Mouse (Mus musculus) layer of hippocampus, postnatal 10 days (tissue): Measurements from ENCODE around the gene Cntn4. TPM values are rescaled to one million over a fixed set of nuclear protein-coding genes. Genes with fewer than 3 reads are reported as not detected.
"Not testable (repeated sequence)": the region's sequence is repeated elsewhere in the genome, so short reads cannot be mapped to it uniquely, and the experiment has no call there.

Experiments used
- DNase-seq, 2 experiments: peaks; one replicate each; pipeline ENCODE4 v3.0.0; 2021; ENCODE audit warnings: low spot score in 2 of 2
- total RNA-seq, 2 experiments: library from RNA; stranded (reverse); gene quantifications; 2 replicates each; pipeline ENCODE4 v1.2.3; 2021

Gene Cntn4
- total RNA-seq, 2 experiments from 2014 or later: 29.1 to 33.8 TPM

DNA sequence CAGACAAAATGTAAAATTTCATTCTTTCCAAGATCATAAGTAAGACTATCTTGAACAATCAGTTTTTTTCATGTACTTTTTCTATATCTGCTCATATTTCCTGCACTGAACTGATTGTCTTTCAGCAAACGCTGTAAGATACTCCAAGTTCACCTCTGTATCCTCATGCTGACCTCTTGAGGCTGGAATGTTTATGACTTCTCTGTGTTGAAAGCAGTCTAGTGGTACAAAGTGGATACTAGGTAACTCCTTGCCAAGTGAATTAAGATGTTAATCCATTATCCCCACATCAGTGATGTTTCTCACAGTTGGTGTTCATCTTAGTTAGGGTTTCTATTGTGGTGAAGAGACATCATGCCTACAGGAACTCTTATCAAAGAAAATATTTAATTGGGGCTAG, 651.5 kb downstream of the Cntn4 start:
- no peak for DNase-seq

DNA sequence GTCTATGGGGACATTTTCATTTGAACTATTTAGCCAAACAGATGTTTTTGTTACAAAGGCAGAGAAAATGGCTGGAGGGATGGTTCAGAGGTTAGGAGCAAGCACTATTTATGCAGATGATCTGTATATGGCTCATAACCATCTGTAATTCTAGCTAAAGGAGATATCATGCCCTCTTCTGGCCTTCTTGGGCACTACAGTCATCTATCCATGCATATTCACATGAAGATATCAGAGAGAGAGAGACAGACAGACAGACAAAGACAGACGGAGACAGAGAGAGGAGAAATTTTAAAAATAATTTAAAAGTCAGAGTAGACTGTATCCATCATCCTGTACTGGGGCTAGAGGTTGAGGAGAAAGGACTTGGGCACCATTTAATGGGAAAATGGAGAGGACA, 652.2 kb downstream of the Cntn4 start:
- DNase-seq: no peak

DNA sequence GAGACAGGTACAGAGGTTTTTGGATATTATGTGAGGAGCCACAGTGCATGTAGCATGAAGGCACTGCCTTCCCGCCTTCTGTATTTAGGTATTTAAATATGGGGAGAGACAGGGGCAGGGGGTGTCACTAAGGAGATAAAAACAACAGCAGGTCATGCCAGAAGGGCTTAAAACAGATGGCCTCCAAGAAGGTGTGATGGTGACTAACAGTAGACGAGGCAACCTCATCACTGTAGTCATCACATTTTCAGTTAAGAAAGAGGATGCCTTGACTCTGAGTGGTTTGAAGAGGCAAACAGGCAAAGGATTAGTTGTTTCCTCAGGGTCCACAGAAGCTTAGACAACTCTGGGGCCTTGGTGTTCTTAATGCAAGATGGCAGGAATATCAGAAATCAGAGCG, 655.0 kb downstream of the Cntn4 start:
- no peak for DNase-seq

DNA sequence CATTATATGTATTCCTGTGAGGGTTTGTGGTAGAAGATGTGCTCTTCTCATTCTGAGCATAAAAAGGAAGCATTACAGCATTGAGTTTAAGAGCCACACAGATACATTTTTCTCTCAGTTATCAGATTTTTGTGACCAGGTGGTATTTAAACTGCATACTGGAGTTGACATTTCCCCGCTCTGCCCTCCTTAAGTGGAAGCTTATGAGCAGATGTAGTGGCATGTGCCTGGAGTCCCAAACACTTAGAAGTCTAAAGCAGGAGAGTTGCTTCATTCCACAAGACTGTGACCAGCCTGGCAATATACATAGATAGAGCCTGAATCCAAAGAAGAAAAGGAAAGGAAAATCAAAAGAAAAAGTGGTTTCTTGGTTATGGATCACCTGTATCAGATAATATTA, 655.5 kb downstream of the Cntn4 start:
- no peak for DNase-seq

DNA sequence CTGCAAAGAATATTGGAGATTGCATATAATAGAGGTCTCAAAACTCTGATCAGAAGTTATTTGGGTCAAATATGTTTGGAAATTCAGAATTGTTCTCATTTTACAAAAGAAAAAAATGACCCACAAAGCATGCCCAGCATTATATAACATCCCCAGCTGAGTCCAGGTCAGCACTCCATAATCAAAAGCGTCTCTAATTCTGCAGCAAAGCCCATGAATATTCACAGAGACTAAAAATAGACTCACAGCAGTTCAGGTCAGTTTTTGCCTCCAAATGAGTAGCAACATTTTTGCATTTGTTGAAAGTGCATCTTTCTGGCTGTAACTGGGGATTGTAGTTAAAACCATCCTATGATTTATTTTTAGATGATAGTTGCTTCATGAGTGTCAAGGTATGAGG, 657.6 kb downstream of the Cntn4 start:
- no peak for DNase-seq

DNA sequence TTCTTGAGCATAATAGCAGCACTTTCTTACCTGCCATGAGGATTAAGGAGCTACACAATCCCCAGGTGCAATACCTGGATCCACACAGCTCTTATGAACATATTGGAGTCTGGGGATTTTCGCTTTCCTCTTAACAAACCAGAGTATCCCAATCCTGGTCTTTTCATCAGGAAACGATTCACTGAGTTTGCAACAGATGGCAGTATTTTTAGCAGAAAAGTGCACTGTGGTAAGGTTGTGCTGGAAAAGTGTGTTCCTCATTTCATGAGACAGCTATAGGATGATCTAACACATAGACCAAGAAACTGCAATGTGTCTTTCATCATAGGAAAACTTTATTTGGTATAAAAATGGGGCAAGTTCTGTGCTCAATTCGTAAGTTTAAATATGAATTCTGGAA, 659.3 kb downstream of the Cntn4 start:
- DNase-seq: no peak

DNA sequence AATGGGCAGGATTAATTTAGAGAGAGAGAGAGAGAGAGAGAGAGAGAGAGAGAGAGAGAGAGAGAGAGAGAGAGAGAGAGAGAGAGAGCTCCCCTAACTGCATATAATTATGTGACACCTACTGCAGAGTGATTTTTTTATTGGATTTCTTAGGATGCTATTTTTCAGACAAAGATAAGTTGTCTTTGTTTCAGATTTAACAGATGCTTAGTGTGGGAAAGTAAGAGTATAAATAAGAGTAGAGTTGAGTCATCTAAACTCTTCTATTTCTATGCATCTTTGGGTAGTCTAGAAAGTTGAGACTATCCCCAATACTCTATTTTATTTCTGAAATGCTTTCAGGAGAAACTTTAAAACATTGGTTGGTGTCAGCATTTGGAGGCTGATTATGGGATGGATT, 660.4 kb downstream of the Cntn4 start:
- DNase-seq: no peak

DNA sequence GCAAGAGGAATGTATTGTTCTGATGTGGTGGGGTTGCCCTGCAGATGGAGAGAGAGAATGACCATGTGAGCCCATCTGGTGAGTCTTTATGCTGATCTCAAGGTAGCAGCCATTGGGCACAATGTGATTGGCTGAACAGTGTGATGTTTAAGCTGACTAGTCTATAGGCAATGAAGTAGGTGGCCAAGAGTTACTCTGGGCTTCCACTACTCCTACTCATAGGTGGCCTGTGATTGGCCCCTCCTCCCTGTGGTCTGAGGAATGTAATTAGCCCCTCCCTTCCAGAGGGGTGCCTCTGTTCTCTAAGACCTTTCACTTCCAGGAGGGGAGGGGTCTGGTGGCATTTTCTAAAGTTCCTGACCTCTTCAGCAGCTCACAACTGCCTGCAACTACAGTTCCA, 663.7 kb downstream of the Cntn4 start:
- no peak for DNase-seq

DNA sequence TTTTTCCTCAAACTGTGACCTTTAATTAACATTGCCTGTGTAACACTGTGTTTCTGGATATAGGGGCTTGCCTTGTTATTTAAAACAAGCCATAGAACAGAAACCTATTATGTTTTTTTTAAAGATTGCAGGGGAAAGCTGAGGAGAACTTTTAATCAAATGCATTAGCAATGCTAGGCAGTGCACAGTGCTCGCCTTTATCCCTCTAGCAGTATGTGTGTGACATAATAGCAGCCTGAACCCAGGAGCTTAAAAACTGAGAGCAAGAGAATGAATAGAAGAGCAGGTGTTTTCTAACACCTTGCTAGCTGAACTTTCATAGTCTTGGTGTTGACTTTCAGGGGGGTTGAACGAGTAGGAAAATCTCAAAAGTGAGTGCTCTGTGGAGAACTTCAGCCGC, 672.6 kb downstream of the Cntn4 start:
- DNase-seq: no peak

DNA sequence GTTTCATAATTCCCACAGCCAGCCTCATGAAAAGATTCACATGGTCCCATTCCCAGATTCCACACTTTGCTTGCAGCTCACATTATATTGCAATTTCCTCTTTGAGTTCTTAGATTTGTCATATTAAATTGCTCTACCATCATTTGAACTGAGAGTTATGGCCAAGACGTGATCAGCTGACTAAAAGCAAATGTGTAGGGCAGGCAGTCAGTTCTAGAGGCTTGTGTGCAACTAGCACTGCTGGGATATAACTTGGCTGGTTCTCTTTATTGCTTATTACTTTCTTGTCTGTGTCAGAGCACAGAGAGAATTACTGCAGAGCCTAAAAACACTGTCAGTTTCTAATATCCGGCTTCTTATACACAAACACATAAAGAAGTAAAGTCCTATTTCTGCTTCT, 673.9 kb downstream of the Cntn4 start:
- no peak for DNase-seq

DNA sequence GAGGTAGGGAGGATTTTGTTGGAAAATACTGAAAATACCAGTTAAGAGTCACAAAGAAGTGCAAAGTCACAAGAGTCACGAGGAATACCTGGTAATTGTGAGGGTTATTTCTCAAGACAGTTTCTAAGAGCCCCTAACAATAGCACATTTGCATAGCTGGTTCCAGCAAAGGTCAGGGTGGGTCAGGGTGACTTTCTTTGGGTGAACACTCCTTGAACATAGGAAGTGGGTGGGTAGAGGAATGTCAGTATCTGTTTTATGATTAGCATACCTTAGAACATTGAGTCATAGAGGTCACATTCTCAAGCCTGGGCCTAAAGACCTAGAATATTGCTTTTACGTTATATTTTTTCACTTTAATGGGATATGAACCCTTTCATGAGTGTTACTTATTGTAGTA, 681.3 kb downstream of the Cntn4 start:
- not testable (repeated sequence) for DNase-seq

DNA sequence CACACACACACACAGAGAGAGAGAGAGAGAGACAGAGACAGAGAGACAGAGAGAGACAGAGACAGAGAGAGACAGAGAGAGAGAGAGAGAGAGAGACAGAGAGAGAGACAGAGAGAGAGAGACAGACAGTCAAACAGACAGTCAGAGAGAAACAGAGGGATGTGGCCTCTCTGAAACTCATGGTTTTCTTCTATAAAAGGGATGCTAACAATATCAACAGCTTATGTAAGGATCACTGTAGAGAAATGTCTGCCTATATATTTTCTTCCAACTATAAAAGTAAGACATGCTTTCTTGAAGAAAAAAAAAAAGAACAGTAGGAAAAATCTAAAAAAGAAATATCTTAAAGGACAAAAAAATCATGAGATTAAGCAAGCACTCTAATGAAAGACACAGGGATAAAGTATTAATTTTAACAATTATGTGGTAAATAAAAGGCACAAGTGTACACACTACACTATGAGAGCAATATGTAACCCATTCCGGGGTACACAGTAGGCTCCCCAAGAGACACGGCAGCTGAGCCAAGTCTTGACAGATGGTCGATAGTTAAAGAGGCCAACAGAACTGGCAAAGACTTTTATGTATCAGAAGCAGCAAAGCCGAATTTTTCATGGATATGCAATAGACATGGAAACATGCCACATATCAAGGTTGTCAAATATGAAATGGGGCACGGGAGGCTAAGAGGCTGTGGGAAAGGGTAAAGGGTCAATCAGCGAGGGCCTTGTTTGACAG, 704.0 kb downstream of the Cntn4 start:
- no peak for DNase-seq

DNA sequence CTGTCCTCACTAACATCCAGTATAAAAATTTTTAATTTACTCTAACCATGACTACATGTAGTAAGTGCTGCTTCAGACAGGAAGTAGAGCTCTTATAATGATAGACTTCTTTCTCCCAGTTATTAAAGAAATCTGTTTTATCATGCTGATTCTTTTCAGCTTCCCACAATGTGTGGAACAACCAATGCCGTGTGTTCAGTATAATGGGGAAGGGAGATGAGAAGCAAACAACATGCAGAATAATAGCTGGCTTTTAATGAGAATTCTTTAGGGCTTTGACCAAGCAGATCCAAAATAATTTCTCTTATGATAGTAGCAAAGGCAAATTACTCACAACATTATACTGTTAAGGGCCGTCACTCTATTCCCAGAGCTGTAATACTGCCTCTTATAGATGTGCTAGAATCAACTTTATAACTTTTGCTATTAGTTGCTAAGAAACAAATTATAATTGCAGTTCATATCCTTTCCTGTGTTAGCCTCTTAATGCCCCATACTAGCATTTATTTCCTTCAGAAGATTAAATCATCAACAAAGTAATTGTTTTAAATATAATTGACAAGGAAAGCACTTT, 710.5 kb downstream of the Cntn4 start:
- DNase-seq: no peak

DNA sequence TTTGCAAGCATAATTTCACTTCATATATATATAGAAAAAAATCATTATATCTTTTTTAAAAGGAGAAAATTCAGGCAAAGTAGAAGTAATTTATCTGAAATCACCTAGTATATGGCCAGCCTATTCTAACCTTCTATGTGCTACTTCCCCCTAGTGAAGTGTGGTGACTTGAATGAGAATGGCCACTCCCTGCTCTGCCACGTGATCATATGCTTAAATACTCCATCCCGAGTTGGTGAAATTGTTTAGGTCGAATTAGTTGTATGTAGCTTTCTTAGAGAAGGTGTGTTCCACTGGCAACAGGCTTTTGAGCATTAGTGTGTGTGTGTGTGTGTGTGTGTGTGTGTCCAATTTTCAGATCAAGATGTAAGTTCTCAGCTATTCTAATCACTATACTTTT, 730.6 kb downstream of the Cntn4 start:
- DNase-seq: no peak

DNA sequence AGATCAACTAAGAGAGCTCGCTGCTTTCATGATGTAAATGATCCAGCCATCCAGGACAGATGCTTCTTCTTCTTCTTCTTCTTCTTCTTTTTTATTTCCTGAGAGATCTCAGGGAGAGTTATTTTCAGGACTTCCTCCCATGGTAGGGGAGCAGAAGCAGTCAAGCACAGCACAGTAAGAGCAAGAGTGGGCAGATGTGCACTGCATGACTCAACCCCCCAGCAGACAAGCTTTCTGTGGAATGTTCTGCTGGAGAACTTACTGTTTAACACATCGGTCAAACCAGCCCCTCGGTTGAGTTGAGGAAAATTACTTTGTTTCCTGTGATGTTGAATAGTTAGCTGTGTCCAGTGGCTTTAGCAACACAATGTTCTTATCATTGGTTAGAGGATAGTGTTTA, 731.2 kb downstream of the Cntn4 start:
- DNase-seq: no peak

DNA sequence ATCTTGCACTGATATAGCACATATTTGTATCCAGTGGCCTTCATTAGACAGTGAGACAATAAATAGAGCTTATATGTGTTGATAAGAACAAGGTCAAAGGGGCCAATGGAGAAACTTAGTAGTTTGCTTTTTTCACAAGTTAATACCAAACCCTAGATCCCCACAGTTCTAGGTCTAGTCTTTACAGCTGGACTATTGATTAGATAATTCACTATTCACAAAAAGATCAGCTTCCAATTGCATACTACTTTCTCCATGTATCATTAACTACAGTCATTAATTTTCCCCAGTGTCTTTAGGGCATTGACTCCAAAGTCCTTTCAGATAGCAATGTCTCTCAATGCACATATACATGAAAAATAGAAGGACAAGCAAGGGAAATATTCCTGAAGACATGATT, 745.5 kb downstream of the Cntn4 start:
- no peak for DNase-seq

DNA sequence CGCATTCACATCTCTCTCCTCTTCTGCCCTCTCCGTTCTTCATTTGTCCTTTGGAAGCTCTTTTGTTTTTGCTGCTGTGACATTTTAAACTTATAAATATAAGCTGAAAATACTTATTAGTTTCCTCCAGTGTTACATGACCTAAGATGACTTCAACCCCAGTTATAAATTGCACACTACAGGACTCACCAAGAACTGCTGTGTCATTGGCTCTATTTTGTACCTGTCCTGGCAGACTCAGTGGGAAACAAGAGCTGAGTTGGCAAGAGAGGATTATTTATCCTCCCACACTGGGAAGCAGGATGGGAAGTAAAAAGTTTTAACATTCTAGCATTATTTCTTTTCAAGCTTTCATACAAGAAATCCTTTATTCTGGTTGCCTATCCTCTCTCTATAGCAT, 746.0 kb downstream of the Cntn4 start:
- DNase-seq: no peak

DNA sequence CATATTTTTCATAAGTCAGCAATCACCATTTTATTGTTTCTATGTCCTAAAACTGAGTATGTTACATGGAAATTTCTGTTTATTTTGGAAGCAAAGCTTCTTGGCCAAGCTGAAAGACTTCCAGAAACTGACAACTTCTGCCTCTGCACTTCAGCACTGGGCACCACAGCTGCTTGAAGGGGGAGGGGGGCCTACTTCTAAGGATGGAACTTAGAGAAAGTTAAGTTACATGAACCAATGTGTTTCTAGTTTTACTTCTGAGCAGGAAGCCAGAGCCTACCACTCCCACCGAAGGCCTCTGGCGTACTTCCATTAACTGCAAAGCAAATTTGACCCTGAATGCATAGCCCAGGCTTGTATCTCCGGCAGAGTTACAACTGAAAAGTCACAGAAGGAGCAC, 749.2 kb downstream of the Cntn4 start:
- no peak for DNase-seq

DNA sequence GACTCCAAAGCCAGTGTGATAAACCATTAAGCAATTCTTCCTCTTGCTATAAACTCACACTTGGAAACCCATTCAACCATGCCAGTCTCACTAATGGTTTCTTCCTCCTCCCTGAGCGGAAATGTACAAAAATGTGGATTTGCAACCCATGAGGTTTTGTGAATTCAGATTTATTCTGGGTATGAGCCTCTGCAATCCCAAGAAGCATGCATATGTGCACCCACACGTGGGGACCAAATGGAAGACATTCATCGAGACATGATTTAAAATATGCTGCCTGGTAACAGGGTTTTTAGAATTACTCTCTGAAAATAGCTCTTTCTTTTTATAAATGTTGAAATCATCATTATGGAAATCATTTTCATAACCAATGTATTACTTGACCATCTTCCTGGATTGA, 754.0 kb downstream of the Cntn4 start:
- peak in 1 of 2 experiments; percentile 14 for DNase-seq

DNA sequence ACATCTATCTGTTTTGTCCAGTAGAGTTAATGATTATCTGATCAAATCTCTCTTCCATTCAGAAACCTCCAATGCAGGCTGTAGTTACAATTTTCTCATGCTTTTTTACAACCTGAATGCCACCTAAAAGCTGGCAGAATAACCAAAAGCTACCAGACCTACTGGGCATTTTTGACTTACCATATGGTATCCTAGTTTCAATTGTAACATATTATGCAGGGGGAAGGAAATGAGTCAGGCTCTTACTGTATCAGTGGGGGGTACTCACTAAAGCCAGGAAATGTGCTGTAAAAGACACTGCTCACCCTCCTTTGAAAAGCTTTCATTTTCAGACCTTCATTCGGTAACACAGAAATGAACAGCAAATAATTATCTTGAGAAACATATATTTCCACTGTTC, 763.3 kb downstream of the Cntn4 start:
- no peak for DNase-seq

DNA sequence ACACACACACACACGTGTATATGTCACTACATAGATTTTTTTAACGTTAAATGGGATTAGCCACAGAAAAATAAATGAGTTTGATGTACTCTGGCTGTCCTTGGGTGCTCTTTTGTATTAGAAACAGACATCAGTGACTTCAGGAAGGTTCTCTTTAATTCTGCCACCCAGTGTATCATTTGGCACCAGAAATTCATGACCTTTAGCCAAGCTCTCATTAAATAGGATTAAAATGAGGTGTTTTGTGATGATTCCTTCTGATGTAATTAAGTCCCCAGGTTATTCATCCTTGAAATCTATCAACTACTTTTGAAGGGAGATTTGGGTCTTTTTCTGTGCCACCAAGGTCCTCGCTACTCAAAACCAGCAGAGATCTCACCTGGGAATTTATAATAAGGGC, 763.8 kb downstream of the Cntn4 start:
- no peak for DNase-seq

DNA sequence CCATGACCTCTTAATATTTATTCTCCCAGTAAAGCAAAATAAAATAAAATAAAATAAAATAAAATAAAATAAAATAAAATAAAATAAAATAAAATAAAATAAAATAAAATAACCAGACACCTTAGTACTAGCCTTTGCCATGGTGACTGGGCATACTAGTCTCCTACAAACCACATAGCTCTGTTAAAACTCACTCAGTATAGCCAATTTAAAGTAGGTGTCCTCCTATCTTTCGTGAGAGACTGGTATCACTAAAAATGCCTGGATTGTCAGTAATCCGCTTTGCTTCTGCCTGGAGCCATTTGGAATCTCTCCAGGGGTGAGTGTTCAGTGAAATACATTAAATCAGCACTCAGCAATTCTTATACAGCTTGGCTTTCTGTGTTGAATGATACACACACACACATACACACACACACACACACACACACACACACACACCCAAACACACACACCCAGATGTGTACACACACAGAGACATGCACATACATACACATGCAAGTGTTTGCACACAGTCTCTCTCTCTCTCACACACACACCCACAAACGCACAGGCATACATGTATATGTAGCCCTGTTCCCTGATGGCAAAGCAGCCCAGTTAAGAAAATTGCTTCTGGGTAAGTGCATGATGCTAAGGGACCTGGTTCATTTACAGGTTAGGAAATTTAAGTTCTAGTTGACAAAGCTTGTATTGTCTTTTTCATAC, 776.8 kb downstream of the Cntn4 start:
- no peak for DNase-seq

DNA sequence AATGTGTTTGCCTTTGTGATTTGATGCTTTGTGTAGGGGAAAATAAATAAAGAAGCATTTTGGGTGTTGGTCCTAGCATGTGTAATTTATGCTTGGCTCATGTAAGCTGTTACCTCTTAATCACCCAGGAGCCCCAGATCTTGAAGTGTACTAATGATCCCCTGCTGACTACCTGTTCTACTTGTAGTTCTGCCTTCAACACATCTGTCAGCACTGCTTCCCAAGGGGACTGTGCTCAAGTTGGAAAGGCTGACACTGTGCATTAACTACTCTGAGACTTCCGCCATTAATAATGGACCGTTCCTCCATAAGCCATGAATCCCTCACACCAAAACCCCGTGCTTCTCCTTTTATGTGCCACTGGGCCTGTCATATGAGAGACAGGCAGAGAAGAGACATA, 778.2 kb downstream of the Cntn4 start:
- DNase-seq: no peak
